Mouse (Mus musculus) heart, postnatal 0 days (tissue): ENCODE data around the gene Birc6. TPM values are rescaled to one million over a fixed set of nuclear protein-coding genes. Genes with fewer than 3 reads are reported as not detected.

Experiments
- ATAC-seq: fragments of 200-750 bp; cut with Nextera tagmentation; 2 replicates; pipeline ENCODE4 v1.8.0; 2017; ENCODE audit warnings: low read depth, moderate number of reproducible peaks, moderate library complexity; ENCODE audit not compliant: insufficient read depth
- DNase-seq: peaks from one replicate; pipeline ENCODE4 v3.0.0-alpha.2; 2016; ENCODE audit warnings: low spot score
- H3K27ac ChIP-seq: fragments of 300-500 bp; sonication (generic); 2 replicates; pipeline ENCODE4 v1.5.1; 2014; ENCODE audit warnings: low read depth, mild to moderate bottlenecking
- H3K27me3 ChIP-seq: fragments of 300-500 bp; sonication (generic); 2 replicates; pipeline ENCODE4 v1.6.1; 2014; ENCODE audit warnings: low read length, mixed read lengths; ENCODE audit not compliant: control insufficient read depth, insufficient read depth
- H3K36me3 ChIP-seq: fragments of 300-500 bp; sonication (generic); replicated peaks from 2 replicates; pipeline ENCODE4 v1.6.1; 2014; ENCODE audit warnings: low read length, mixed read lengths; ENCODE audit not compliant: control insufficient read depth, insufficient read depth
- H3K4me1 ChIP-seq: fragments of 300-500 bp; sonication (generic); 2 replicates; pipeline ENCODE4 v1.6.1; 2014; ENCODE audit warnings: antibody characterized with exemption; ENCODE audit not compliant: control insufficient read depth, insufficient read depth
- H3K4me2 ChIP-seq: fragments of 300-500 bp; sonication (generic); 2 replicates; pipeline ENCODE4 v1.6.1; 2014; ENCODE audit warnings: low read depth, mild to moderate bottlenecking, low read length, moderate library complexity
- H3K4me3 ChIP-seq: fragments of 300-500 bp; sonication (generic); 2 replicates; pipeline ENCODE4 v1.5.1; 2014; ENCODE audit warnings: low read depth, low read length
- H3K9ac ChIP-seq: fragments of 300-500 bp; sonication (generic); replicated peaks from 2 replicates; pipeline ENCODE4 v1.6.1; 2014; ENCODE audit warnings: low read depth, low read length, mixed read lengths
- H3K9me3 ChIP-seq: fragments of 300-500 bp; sonication (generic); replicated peaks from 2 replicates; pipeline ENCODE4 v1.6.1; 2016; ENCODE audit warnings: low read length; ENCODE audit not compliant: control insufficient read depth
- CTCF ChIP-seq: IDR thresholded peaks from 2 replicates; pipeline ENCODE4 v1.5.1; 2016; ENCODE audit warnings: antibody characterized with exemption, control low read depth, low read depth
- EP300 ChIP-seq: IDR thresholded peaks from 2 replicates; pipeline ENCODE4 v1.6.1; 2016; ENCODE audit warnings: antibody characterized with exemption, low read depth
- WGBS: fragments of 180-500 bp; shearing (Covaris S2); extraction: QIAGEN DNeasy Blood & Tissue Kit; methylation state at CpG from one replicate; pipeline ENCODE4 v1.1.7; 2014; 5-methylcytosine and 5-hydroxymethylcytosine counted together
- polyA plus RNA-seq: library from polyadenylated mRNA; unstranded; fragments of >200 nt; fragmentation: Nextera tagmentation; extraction: Ambion mirVana; gene quantifications from 2 replicates; pipeline ENCODE4 v1.2.1, GENCODE M21; 2015
- total RNA-seq: library from RNA; depleted of rRNA; stranded (reverse); fragments of >200 nt; gene quantifications from 2 replicates; pipeline ENCODE4 v1.2.3, GENCODE M21; 2014; ENCODE audit warnings: low replicate concordance

Birc6 gene
- total and polyA plus RNA-seq, 2 experiments from 2014 or later = 63.5 to 101 TPM

GRCm38 (mm10) chr17:74598908-74599307 lies 70.8 kb downstream of the Birc6 start:
- peaks cover 66% of the 10 kb centered on the region for H3K36me3 ChIP-seq
- 96% methylated on average over 9 of the region's 9 CpGs for WGBS
- no peak for ATAC-seq

GRCm38 (mm10) chr17:74599396-74599795 lies 71.3 kb downstream of the Birc6 start:
- H3K36me3 ChIP-seq = peaks cover 67% of the 10 kb centered on the region
- no peak for TF ChIP-seq CTCF
- no peak for TF ChIP-seq EP300
- 97% methylated on average over 2 of the region's 2 CpGs for WGBS
- no peak overlapping the region for H3K9ac ChIP-seq
- H3K27me3 ChIP-seq = no peaks in the 10 kb centered on the region
- no peak overlapping the region for H3K27ac ChIP-seq
- no peaks in the 10 kb centered on the region for H3K4me1 ChIP-seq
- DNase-seq (no peak), ATAC-seq (no peak)
- H3K9me3 ChIP-seq = no peaks in the 10 kb centered on the region
- no peak overlapping the region for H3K4me3 ChIP-seq
- no peak overlapping the region for H3K4me2 ChIP-seq

More at GRCm38 (mm10) chr17:74598908-74599307, 70.8 kb downstream of the Birc6 start:
- H3K27me3 ChIP-seq = no peaks in the 10 kb centered on the region
- no peak overlapping the region for H3K4me2 ChIP-seq
- no peak overlapping the region for H3K27ac ChIP-seq
- no peaks in the 10 kb centered on the region for H3K4me1 ChIP-seq
- H3K9me3 ChIP-seq = no peaks in the 10 kb centered on the region
- H3K4me3 ChIP-seq = no peak overlapping the region
- TF ChIP-seq EP300 = no peak
- TF ChIP-seq CTCF = no peak
- no peak overlapping the region for H3K9ac ChIP-seq
- no peak for DNase-seq

GRCm38 (mm10) chr17:74601201-74601600 lies 73.1 kb downstream of the Birc6 start:
- H3K9ac ChIP-seq = no peak overlapping the region
- WGBS = 71% methylated on average over 1 of the region's 1 CpGs
- H3K9me3 ChIP-seq = no peaks in the 10 kb centered on the region
- H3K36me3 ChIP-seq = peaks cover 64% of the 10 kb centered on the region
- TF ChIP-seq CTCF (no peak), EP300 (no peak)
- no peaks in the 10 kb centered on the region for H3K4me1 ChIP-seq
- ATAC-seq (no peak), DNase-seq (no peak)
- no peak overlapping the region for H3K27ac ChIP-seq
- no peak overlapping the region for H3K4me3 ChIP-seq
- no peak overlapping the region for H3K4me2 ChIP-seq
- no peaks in the 10 kb centered on the region for H3K27me3 ChIP-seq

- ATAC-seq (no peak), DNase-seq (no peak)
- TF ChIP-seq CTCF (no peak), EP300 (no peak)
- Histone ChIP-seq H3K4me3 (no peak overlapping the region), H3K4me2 (no peak overlapping the region), H3K27me3 (no peaks in the 10 kb centered on the region), H3K9ac (no peak overlapping the region), H3K36me3 (peaks cover 61% of the 10 kb centered on the region), H3K9me3 (no peaks in the 10 kb centered on the region), H3K4me1 (no peaks in the 10 kb centered on the region), H3K27ac (no peak overlapping the region)
- WGBS = 85% methylated on average over 3 of the region's 3 CpGs
Observed at GRCm38 (mm10) chr17:74630798-74631197, 102.7 kb downstream of the Birc6 start.

GRCm38 (mm10) chr17:74642445-74642844 lies 114.3 kb downstream of the Birc6 start:
- Histone ChIP-seq H3K36me3 (peaks cover 70% of the 10 kb centered on the region), H3K4me3 (no peak overlapping the region), H3K27me3 (no peaks in the 10 kb centered on the region), H3K4me2 (no peak overlapping the region), H3K9me3 (no peaks in the 10 kb centered on the region), H3K4me1 (no peaks in the 10 kb centered on the region), H3K27ac (no peak overlapping the region), H3K9ac (no peak overlapping the region)
- ATAC-seq = no peak
- no peak for TF ChIP-seq EP300
- TF ChIP-seq CTCF = no peak
- no peak for DNase-seq

GRCm38 (mm10) chr17:74658362-74658761 lies 130.3 kb downstream of the Birc6 start:
- no peak for TF ChIP-seq CTCF
- TF ChIP-seq EP300 = no peak
- Histone ChIP-seq H3K9me3 (no peaks in the 10 kb centered on the region), H3K27ac (no peak overlapping the region), H3K36me3 (peaks cover 60% of the 10 kb centered on the region), H3K4me2 (no peak overlapping the region), H3K4me1 (no peaks in the 10 kb centered on the region), H3K9ac (no peak overlapping the region), H3K27me3 (no peaks in the 10 kb centered on the region), H3K4me3 (no peak overlapping the region)
- ATAC-seq (no peak), DNase-seq (no peak)
- WGBS = 94% methylated on average over 3 of the region's 3 CpGs
